Mouse (Mus musculus) kidney, adult 2 months (tissue): ENCODE measurements around the gene Olfr51. TPM values are rescaled to one million over a fixed set of nuclear protein-coding genes. Genes with fewer than 3 reads are reported as not detected.
"Not testable (repeated sequence)": the region's sequence is repeated elsewhere in the genome, so short reads cannot be mapped to it uniquely, and the experiment has no call there.

Source experiments
- DNase-seq: peaks from one replicate; pipeline ENCODE4 v3.0.0; 2021
- H3K27ac ChIP-seq: fragments of 200-500 bp; 2 replicates; pipeline ENCODE4 v1.5.1; 2012; ENCODE audit warnings: low read depth, low read length, control low read depth, inconsistent platforms; ENCODE audit not compliant: insufficient read depth
- H3K27me3 ChIP-seq: fragments of 200-500 bp; replicated peaks from 2 replicates; pipeline ENCODE4 v1.6.1; 2012; ENCODE audit warnings: mild to moderate bottlenecking, moderate library complexity, low read length, inconsistent platforms; ENCODE audit not compliant: control insufficient read depth, insufficient read depth
- H3K36me3 ChIP-seq: fragments of 200-500 bp; 2 replicates; pipeline ENCODE4 v1.6.1; 2012; ENCODE audit warnings: mild to moderate bottlenecking, moderate library complexity, low read length, inconsistent platforms; ENCODE audit not compliant: control insufficient read depth, insufficient read depth
- H3K4me1 ChIP-seq: fragments of 200-500 bp; 2 replicates; pipeline ENCODE4 v1.6.1; 2011; ENCODE audit warnings: low read length; ENCODE audit not compliant: control insufficient read depth, insufficient read depth
- H3K4me3 ChIP-seq: fragments of 200-500 bp; 2 replicates; pipeline ENCODE4 v1.5.1; 2011; ENCODE audit warnings: mild to moderate bottlenecking, low read depth, low read length, control low read depth; ENCODE audit not compliant: insufficient read depth
- CTCF ChIP-seq: fragments of 200-500 bp; conservative IDR thresholded peaks from 2 replicates; pipeline ENCODE4 v1.5.1; 2011; ENCODE audit warnings: low read depth, mild to moderate bottlenecking, control low read depth, low read length, moderate library complexity, mixed read lengths; ENCODE audit not compliant: insufficient read depth, insufficient read length
- POLR2A ChIP-seq: fragments of 200-500 bp; IDR thresholded peaks from one replicate; pipeline ENCODE4 v1.6.1; 2011; ENCODE audit warnings: low read depth, low read length, control low read depth
- WGBS: fragments of 180-500 bp; shearing (Covaris S2); methylation state at CpG from one replicate; pipeline ENCODE4 v1.1.7; 2018; 5-methylcytosine and 5-hydroxymethylcytosine counted together
- polyA plus RNA-seq: library from polyadenylated mRNA; depleted of rRNA; stranded (reverse); fragments of >200 nt; gene quantifications from 2 replicates; pipeline ENCODE4 v1.2.3, GENCODE M21; 2012

Olfr51 gene
- polyA plus RNA-seq, 1 experiment: not detected

- Histone ChIP-seq H3K27ac (no peak within 1 kb of the TSS), H3K27me3 (no peaks in the 10 kb centered on the region), H3K4me1 (no peaks in the 10 kb centered on the region), H3K4me3 (no peak within 1 kb of the TSS), H3K36me3 (no peaks in the 10 kb centered on the region)
- 41% methylated on average over 1 of the region's 1 CpGs for WGBS
- no peak for TF ChIP-seq POLR2A
- TF ChIP-seq CTCF: no peak
- DNase-seq: no peak
These were observed 10.5 kb downstream of the Olfr51 start, which contains the start of gene Olfr54 for GRCm38 (mm10) chr11:51013936-51014335. TSS of gene Olfr54 (plus strand) at chr11:51014236.

- Histone ChIP-seq H3K27ac (no peak overlapping the region), H3K4me1 (no peaks in the 10 kb centered on the region), H3K4me3 (no peak overlapping the region), H3K36me3 (no peaks in the 10 kb centered on the region), H3K27me3 (no peaks in the 10 kb centered on the region)
- DNase-seq: no peak
- WGBS: 47% methylated on average over 2 of the region's 2 CpGs
- TF ChIP-seq CTCF (no peak), POLR2A (no peak)
These were observed 12.9 kb downstream of the Olfr51 start for GRCm38 (mm10) chr11:51016341-51016740.

DNA sequence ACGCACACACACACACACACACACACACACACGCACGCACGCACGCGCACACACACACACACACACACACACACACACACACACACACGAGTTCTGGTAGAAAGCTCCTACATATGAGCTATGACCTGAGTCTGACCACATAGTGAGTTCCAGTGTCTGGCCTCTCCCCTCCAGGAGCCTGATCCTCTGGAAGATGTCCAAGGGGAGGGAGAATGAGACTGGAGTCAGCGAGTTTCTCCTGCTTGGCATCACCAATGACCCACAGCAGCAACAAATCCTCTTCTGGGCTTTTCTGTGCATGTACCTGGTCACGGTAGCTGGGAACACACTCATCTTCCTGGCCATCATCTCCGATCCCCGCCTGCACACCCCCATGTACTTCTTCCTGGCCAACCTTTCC lies 23.4 kb downstream of the Olfr51 start:
- H3K36me3 ChIP-seq, H3K4me3 ChIP-seq, H3K27me3 ChIP-seq, H3K4me1 ChIP-seq, H3K27ac ChIP-seq: not testable (repeated sequence)
- DNase-seq: peak; percentile 55
- 58% methylated on average over 11 of the region's 11 CpGs for WGBS

DNA sequence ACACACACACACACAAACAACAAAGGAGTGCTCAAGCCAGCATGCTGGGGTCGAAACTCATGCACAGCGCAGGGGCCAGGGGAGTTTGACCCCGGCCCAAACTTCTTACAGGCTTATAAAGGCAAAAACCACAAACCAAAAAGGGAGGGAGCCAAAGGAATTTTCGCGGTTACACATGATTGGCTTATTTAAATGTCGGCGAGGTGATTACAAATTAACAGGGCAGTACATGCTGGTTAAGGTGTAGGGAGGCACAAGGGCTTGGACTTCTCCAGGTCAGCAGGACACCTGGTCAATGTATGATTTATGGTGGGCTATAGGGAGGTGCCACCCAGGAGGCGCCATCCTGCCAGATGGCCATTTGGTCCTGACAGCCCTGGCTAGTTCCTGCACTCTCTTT lies 26.0 kb downstream of the Olfr51 start:
- not testable (repeated sequence) for H3K27ac ChIP-seq, H3K4me1 ChIP-seq, H3K27me3 ChIP-seq, H3K36me3 ChIP-seq, H3K4me3 ChIP-seq
- peak; percentile 63 for DNase-seq
- 16% methylated on average over 8 of the region's 8 CpGs for WGBS

- TF ChIP-seq CTCF (no peak), POLR2A (no peak)
- H3K27ac ChIP-seq: no peak overlapping the region
- no peak overlapping the region for H3K4me3 ChIP-seq
- peak; percentile 42 for DNase-seq
- no peaks in the 10 kb centered on the region for H3K4me1 ChIP-seq
- H3K36me3 ChIP-seq: no peaks in the 10 kb centered on the region
- WGBS: 54% methylated on average over 2 of the region's 2 CpGs
- no peaks in the 10 kb centered on the region for H3K27me3 ChIP-seq
These were observed 26.8 kb downstream of the Olfr51 start for GRCm38 (mm10) chr11:51030225-51030624.

DNA sequence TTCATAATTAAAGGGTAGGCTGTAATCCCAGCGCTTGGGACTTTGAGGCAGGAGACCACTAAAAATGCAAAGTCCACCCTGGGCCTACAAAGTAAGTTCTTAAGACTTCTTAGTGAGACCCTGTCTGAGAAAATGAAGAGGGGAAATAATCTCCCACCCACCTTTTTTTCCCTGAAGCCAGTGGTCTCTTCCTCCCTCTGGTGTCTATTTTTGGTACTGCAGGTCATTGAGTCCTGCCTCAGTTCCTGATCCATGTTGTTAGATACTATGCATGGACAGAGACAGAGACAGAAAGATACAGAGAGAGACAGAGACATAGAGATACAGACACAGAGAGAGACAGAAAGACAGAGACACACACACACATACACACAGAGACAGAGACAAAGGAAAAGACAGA lies 29.5 kb downstream of the Olfr51 start:
- TF ChIP-seq POLR2A (no peak), CTCF (peak; percentile 45)
- Histone ChIP-seq H3K27me3 (no peaks in the 10 kb centered on the region), H3K36me3 (no peaks in the 10 kb centered on the region), H3K4me1 (no peaks in the 10 kb centered on the region), H3K4me3 (no peak overlapping the region), H3K27ac (no peak overlapping the region)
- DNase-seq: peak; percentile 35
- WGBS: 28% methylated on average over 1 of the region's 1 CpGs

GRCm38 (mm10) chr11:51034141-51034540 lies 30.7 kb downstream of the Olfr51 start:
- H3K27me3 ChIP-seq, H3K36me3 ChIP-seq, DNase-seq, H3K27ac ChIP-seq, H3K4me1 ChIP-seq, H3K4me3 ChIP-seq: not testable (repeated sequence)

GRCm38 (mm10) chr11:51035951-51036350 lies 32.6 kb downstream of the Olfr51 start:
- no peaks in the 10 kb centered on the region for H3K4me1 ChIP-seq
- DNase-seq: peak; percentile 47
- WGBS: 91% methylated on average over 2 of the region's 2 CpGs
- no peak for TF ChIP-seq CTCF
- no peak for TF ChIP-seq POLR2A
- no peak overlapping the region for H3K27ac ChIP-seq
- H3K4me3 ChIP-seq: no peak overlapping the region
- no peaks in the 10 kb centered on the region for H3K36me3 ChIP-seq
- no peaks in the 10 kb centered on the region for H3K27me3 ChIP-seq

DNA sequence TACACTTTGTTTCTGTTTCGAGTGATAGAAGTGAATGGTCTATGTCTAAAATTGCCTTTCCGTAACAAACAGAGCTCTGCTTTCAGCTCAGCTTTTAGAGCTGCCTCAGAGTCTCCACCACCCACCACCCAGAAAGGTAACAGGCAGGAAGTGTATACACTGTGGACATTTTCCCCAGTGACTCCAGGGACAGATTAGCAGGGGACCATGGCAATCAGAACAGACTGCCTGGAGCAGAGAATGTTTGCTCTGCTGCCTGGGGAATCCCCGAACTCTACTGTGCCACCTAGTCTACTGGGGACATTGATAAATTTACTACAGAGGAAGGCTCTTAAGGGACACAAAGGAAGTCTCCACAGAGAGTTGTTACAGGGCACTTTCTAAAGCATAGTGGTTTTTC lies 41.4 kb downstream of the Olfr51 start:
- H3K36me3 ChIP-seq, H3K4me3 ChIP-seq, H3K27ac ChIP-seq, H3K27me3 ChIP-seq, DNase-seq, H3K4me1 ChIP-seq: not testable (repeated sequence)
- 70% methylated on average over 3 of the region's 3 CpGs for WGBS

DNA sequence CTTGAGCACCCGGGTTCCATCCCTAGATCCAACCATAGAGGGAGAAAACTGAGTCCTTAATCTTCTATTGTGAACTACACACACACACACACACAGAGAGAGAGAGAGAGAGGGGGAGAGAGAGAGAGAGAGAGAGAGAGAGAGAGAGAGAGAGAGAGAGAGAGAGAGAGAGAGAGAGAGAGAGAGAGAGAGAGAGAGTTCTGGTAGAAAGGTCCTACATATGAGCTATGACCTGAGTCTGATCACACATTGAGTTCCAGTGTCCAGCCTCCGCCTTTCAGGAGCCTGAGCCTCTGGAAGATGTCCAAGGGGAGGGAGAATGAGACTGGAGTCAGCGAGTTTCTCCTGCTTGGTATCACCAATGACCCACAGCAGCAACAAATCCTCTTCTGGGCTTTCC lies 44.4 kb downstream of the Olfr51 start, which contains the start of gene Olfr1375:
Gene Olfr1375 (plus strand): TSS at position 301 of the 400 bp plus-strand sequence.
- WGBS: 37% methylated on average over 3 of the region's 3 CpGs
- not testable (repeated sequence) for H3K27me3 ChIP-seq, H3K4me3 ChIP-seq, H3K4me1 ChIP-seq, H3K36me3 ChIP-seq, H3K27ac ChIP-seq
- DNase-seq: peak; percentile 47
